In the genomic region with DNA sequence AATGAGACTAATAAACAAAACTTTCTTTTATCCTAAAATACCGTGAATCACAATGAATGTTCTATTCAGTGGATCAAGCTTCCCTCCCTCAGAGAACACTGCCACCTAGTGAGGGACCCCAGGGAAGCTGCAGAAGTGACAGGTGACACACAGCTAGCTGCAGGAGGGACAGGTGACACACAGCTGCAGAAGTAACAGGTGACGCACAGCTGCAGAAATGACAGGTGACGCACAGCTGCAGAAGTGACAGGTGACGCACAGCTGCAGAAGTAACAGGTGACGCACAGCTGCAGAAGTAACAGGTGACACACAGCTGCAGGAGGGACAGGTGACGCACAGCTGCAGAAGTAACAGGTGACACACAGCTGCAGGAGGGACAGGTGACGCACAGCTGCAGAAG, we compare ENCODE assay signal across 7 mouse cellular contexts.
A peak's percentile ranks its signal among the peaks of the same experiment; 100 is the strongest.
DNase-seq lines count a peak whose midpoint lies in the region; ATAC-seq and TF ChIP-seq lines count a peak whose summit lies in the region.
"Not testable (repeated sequence)": the region's sequence is repeated elsewhere in the genome, so short reads cannot be mapped to it uniquely, and the experiment has no call there.

No protein-coding gene starts in this region.

- not testable (repeated sequence) for H3K27me3 ChIP-seq in ES-Bruce4 (ENCODE audit: control insufficient read depth, insufficient read depth, low read length, poor library complexity, severe bottlenecking); heart, adult 2 months (ENCODE audit: control insufficient read depth, insufficient read depth, low read length); kidney, adult 2 months (replicated peaks; ENCODE audit: control insufficient read depth, insufficient read depth, low read length); liver, embryonic 14.5 days (ENCODE audit: control insufficient read depth, insufficient read depth, low read length); lung, postnatal 0 days (replicated peaks; ENCODE audit: insufficient read depth, low read length); myocyte (ENCODE audit: control insufficient read depth, insufficient read depth, insufficient read length)

- H3K79me2 ChIP-seq in heart, adult 2 months (replicated peaks; ENCODE audit: control insufficient read depth, insufficient read depth, low read length); myocyte (ENCODE audit: control insufficient read depth, insufficient read depth): not testable (repeated sequence)

- not testable (repeated sequence) for TF ChIP-seq EP300 in ES-Bruce4 (IDR thresholded peaks at IDR 0.05; ENCODE audit: insufficient read depth, low read depth, low read length); heart, adult 2 months (IDR thresholded peaks at IDR 0.05; ENCODE audit: insufficient read depth, low read depth, low read length); liver, embryonic 14.5 days (IDR thresholded peaks at IDR 0.05; ENCODE audit: low read depth); lung, postnatal 0 days (IDR thresholded peaks at IDR 0.05)

- H3K4me3 ChIP-seq in ES-Bruce4 (ENCODE audit: low read depth, low read length); cortical plate, adult 2 months (ENCODE audit: insufficient read depth, low read length); heart, adult 2 months; kidney, adult 2 months (ENCODE audit: insufficient read depth, low read depth, low read length); liver, embryonic 14.5 days (ENCODE audit: insufficient read depth in 1 of 2, low read depth in 2 of 2, low read length in 2 of 2); lung, postnatal 0 days (ENCODE audit: low read depth, low read length); myocyte: not testable (repeated sequence)

- ATAC-seq in liver, embryonic 14.5 days (ENCODE audit: insufficient read depth); lung, postnatal 0 days: not testable (repeated sequence)

- not testable (repeated sequence) for H3K36me3 ChIP-seq in ES-Bruce4 (ENCODE audit: control insufficient read depth, insufficient read depth, low read length, poor library complexity, severe bottlenecking); heart, adult 2 months (ENCODE audit: control insufficient read depth, insufficient read depth, low read length); kidney, adult 2 months (ENCODE audit: control insufficient read depth, insufficient read depth, low read length); liver, embryonic 14.5 days (replicated peaks; ENCODE audit: control insufficient read depth, insufficient read depth, low read depth); lung, postnatal 0 days (ENCODE audit: insufficient read depth, low read length)
- H3K36me3 ChIP-seq in myocyte (ENCODE audit: control insufficient read depth, insufficient read depth) = peaks cover 27% of the 10 kb centered on the region

- not testable (repeated sequence) for TF ChIP-seq POLR2A in ES-Bruce4 (IDR thresholded peaks at IDR 0.05; ENCODE audit: insufficient read depth, low read length); cortical plate, adult 2 months (IDR thresholded peaks at IDR 0.05; ENCODE audit: extremely low read depth, insufficient read depth, low read length); heart, adult 2 months (IDR thresholded peaks at IDR 0.05; ENCODE audit: insufficient read depth, low read depth, low read length); kidney, adult 2 months (IDR thresholded peaks at IDR 0.05; ENCODE audit: low read depth, low read length); myocyte (IDR thresholded peaks at IDR 0.05; ENCODE audit: insufficient read length, low read depth)

- not testable (repeated sequence) for H3K9ac ChIP-seq in ES-Bruce4 (ENCODE audit: low read depth, poor library complexity, severe bottlenecking); heart, adult 2 months (ENCODE audit: low read depth, low read length); liver, embryonic 14.5 days (replicated peaks); lung, postnatal 0 days (replicated peaks; ENCODE audit: low read depth)

- WGBS in heart, adult 2 months = 90% methylated on average over 7 of the region's 7 CpGs
- WGBS in kidney, adult 2 months = 89% methylated on average over 7 of the region's 7 CpGs
- 74% methylated on average over 7 of the region's 7 CpGs for WGBS in liver, embryonic 14.5 days (ENCODE audit: insufficient replicate concordance)
- WGBS in lung, postnatal 0 days = 94% methylated on average over 7 of the region's 7 CpGs

- not testable (repeated sequence) for H3K27ac ChIP-seq in ES-Bruce4 (ENCODE audit: insufficient read depth, low read length); cortical plate, adult 2 months (ENCODE audit: insufficient read depth, low read length); heart, adult 2 months; kidney, adult 2 months (ENCODE audit: insufficient read depth, low read depth, low read length); liver, embryonic 14.5 days; lung, postnatal 0 days (ENCODE audit: low read length)

- H3K4me2 ChIP-seq in liver, embryonic 14.5 days (ENCODE audit: low read depth); lung, postnatal 0 days (replicated peaks; ENCODE audit: low read depth, low read length); myocyte (ENCODE audit: low read depth): not testable (repeated sequence)

- not testable (repeated sequence) for H3K9me3 ChIP-seq in ES-Bruce4 (replicated peaks; ENCODE audit: control insufficient read depth, insufficient read depth, low read length, poor library complexity, severe bottlenecking); liver, embryonic 14.5 days (ENCODE audit: control insufficient read depth, low read length); lung, postnatal 0 days (ENCODE audit: low read length)

- TF ChIP-seq CTCF in ES-Bruce4 (IDR thresholded peaks at IDR 0.05; ENCODE audit: low read depth, low read length) = peak; percentile 47
- peak; percentile 27; the same call in 1 of the 2 replicates for TF ChIP-seq CTCF in cortical plate, adult 2 months (IDR thresholded peaks at IDR 0.05; ENCODE audit: extremely low read depth, insufficient read depth, low read length)
- peak; percentile 27 for TF ChIP-seq CTCF in heart, adult 2 months (IDR thresholded peaks at IDR 0.05)
- TF ChIP-seq CTCF in kidney, adult 2 months (conservative IDR thresholded peaks at IDR 0.05; ENCODE audit: insufficient read depth, insufficient read length, low read depth, low read length) = peak; percentile 35
- peak; percentile 29; the same call in 1 of the 2 replicates for TF ChIP-seq CTCF in liver, embryonic 14.5 days (IDR thresholded peaks at IDR 0.05; ENCODE audit: low read depth)
- TF ChIP-seq CTCF in lung, postnatal 0 days (IDR thresholded peaks at IDR 0.05) = peak; percentile 20; the same call in 1 of the 2 replicates

- not testable (repeated sequence) for DNase-seq in heart, adult 2 months; kidney, adult 2 months; liver, embryonic 14.5 days (ENCODE audit: low read depth in 3 of 3, low spot score in 3 of 3); lung, postnatal 0 days (ENCODE audit: low spot score)

- intact Hi-C loops in heart, adult 2 months (cut with DNase I) = not testable (repeated sequence)

- not testable (repeated sequence) for H3K4me1 ChIP-seq in ES-Bruce4 (ENCODE audit: control insufficient read depth, insufficient read depth, low read length); cortical plate, adult 2 months (ENCODE audit: control insufficient read depth, insufficient read depth, low read length); heart, adult 2 months (ENCODE audit: control insufficient read depth, insufficient read depth, low read length); kidney, adult 2 months (ENCODE audit: control insufficient read depth, insufficient read depth, low read length); liver, embryonic 14.5 days (replicated peaks; ENCODE audit: control insufficient read depth in 2 of 2, insufficient read depth in 2 of 2, low read length in 1 of 2); lung, postnatal 0 days (ENCODE audit: insufficient read depth, low read depth, low read length)

- not testable (repeated sequence) for H3ac ChIP-seq in myocyte (ENCODE audit: control insufficient read depth, insufficient read length)

TF ChIP-seq in myocyte, 11 proteins besides CTCF, POLR2A, EP300 and RAD21:
- TF ChIP-seq TCF12 (IDR thresholded peaks at IDR 0.05; ENCODE audit: insufficient read depth, poor library complexity, severe bottlenecking) (peak; percentile 27), MYOD1 (IDR thresholded peaks at IDR 0.05; ENCODE audit: control insufficient read depth in 1 of 3, insufficient read length in 2 of 3, low read depth in 2 of 3) (peak in 2 of 3 experiments; percentile 80 to 91), TCF3 (IDR thresholded peaks at IDR 0.05; ENCODE audit: insufficient read length, low read depth) (peak; percentile 78), MYOG (IDR thresholded peaks at IDR 0.05; ENCODE audit: control insufficient read depth in 1 of 3, insufficient read depth in 1 of 3, insufficient read length in 2 of 3, low read depth in 2 of 3) (peak in 2 of 3 experiments; percentile 79 to 84)
